Mouse (Mus musculus) olfactory bulb, adult 2 months (tissue): ENCODE data around the gene Naa50.

Source experiments
- CTCF ChIP-seq: fragments of 200-500 bp; IDR thresholded peaks from 2 replicates; pipeline ENCODE4 v1.5.1; 2012; ENCODE audit warnings: low read depth, mild to moderate bottlenecking, low read length, moderate library complexity; ENCODE audit not compliant: insufficient read depth
- POLR2A ChIP-seq: fragments of 200-500 bp; IDR thresholded peaks from 2 replicates; pipeline ENCODE4 v1.6.1; 2012; ENCODE audit warnings: mild to moderate bottlenecking, low read depth, low read length, moderate library complexity; ENCODE audit not compliant: insufficient read depth

- TF ChIP-seq CTCF (no peak), POLR2A (no peak)
Observed at GRCm38 (mm10) chr16:44178555-44178954, 38.9 kb downstream of the Naa50 start.
